In the genomic region with DNA sequence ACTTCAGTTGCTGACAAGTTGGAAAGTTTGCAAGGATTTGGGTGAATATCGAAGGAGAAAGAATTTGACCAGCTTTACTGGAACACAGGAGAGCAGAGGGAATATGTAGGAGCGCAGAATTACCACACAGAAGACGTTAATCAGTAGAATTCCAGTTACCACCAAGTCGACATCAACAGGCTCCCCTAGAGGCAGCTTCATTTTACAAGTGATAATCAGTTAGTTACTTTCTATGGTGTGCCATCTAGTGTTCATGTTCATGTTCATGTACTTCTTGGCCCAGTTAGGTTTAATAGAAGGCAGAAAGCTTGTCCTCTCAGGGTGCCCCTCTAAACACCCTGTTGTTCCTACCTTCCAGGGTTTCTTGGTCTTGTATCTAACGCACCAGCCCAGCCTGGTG, we compare ENCODE assay signal across 8 mouse cellular contexts. TPM values are rescaled to one million over a fixed set of nuclear protein-coding genes. Genes with fewer than 3 reads are reported as not detected.
A peak's percentile ranks its signal among the peaks of the same experiment; 100 is the strongest.
DNase-seq lines count a peak whose midpoint lies in the region; ATAC-seq and TF ChIP-seq lines count a peak whose summit lies in the region.

No protein-coding gene starts in this region.

- TF ChIP-seq EP300 in CH12.LX (IDR thresholded peaks at IDR 0.05; ENCODE audit: low read length): no peak

- TF ChIP-seq RAD21 in CH12.LX (IDR thresholded peaks at IDR 0.05; ENCODE audit: low read depth, low read length): peak; percentile 82

- WGBS in hindbrain, embryonic 11.5 days: 64% methylated on average over 5 of the region's 5 CpGs
- WGBS in hindbrain, embryonic 13.5 days: 65% methylated on average over 5 of the region's 5 CpGs

- no peaks in the 10 kb centered on the region for H3K4me1 ChIP-seq in hindbrain, embryonic 11.5 days (replicated peaks; ENCODE audit: control insufficient read depth, insufficient read depth, low read length)
- H3K4me1 ChIP-seq in hindbrain, embryonic 13.5 days (replicated peaks): no peaks in the 10 kb centered on the region
- peaks cover 0 to 11% of the 10 kb centered on the region in 2 experiments; a peak in 1 of 4 replicates for H3K4me1 ChIP-seq in CH12.LX (ENCODE audit: control insufficient read depth in 1 of 2, insufficient read depth in 2 of 2)
- no peaks in the 10 kb centered on the region for H3K4me1 ChIP-seq in cortical plate, adult 2 months (ENCODE audit: control insufficient read depth, insufficient read depth, low read length)

- dilution Hi-C loops in CH12.LX (cut with MboI; ENCODE audit: extremely low pct_ligation_motif_present, extremely low pct_unique_long_range_greater_than_20kb, low sequenced_read_pairs): no loop called here

- H3K4me2 ChIP-seq in hindbrain, embryonic 11.5 days (replicated peaks; ENCODE audit: low read depth, low read length): no peak overlapping the region
- no peak overlapping the region for H3K4me2 ChIP-seq in hindbrain, embryonic 13.5 days
- peak overlapping the region; percentile 74 for H3K4me2 ChIP-seq in CH12.LX (ENCODE audit: insufficient read depth, low read depth, poor library complexity, severe bottlenecking)

- in situ Hi-C loops in CH12.LX (cut with MboI; ENCODE audit: low pct_ligation_motif_present, low pct_unique_long_range_greater_than_20kb, low sequenced_read_pairs): no loop called here

- DNase-seq in hindbrain, embryonic 11.5 days (ENCODE audit: low spot score): peak; percentile 11
- peak; percentile 58 for DNase-seq in CH12.LX (ENCODE audit: extremely low read depth)
- peak; percentile 64 for DNase-seq in lung, postnatal 36 days
- DNase-seq in right cerebral cortex, postnatal 10 days (ENCODE audit: low spot score in 2 of 2): no peak
- DNase-seq in layer of hippocampus, postnatal 25 days (ENCODE audit: extremely low spot score in 1 of 2, low spot score in 1 of 2): no peak
- no peak for DNase-seq in left cerebral cortex, adult 8-10 months (ENCODE audit: low spot score in 2 of 2)

- H3K36me3 ChIP-seq in hindbrain, embryonic 11.5 days (ENCODE audit: control insufficient read depth, insufficient read depth, low read length): no peaks in the 10 kb centered on the region
- H3K36me3 ChIP-seq in hindbrain, embryonic 13.5 days: no peaks in the 10 kb centered on the region
- H3K36me3 ChIP-seq in CH12.LX (replicated peaks in 1 of 2; ENCODE audit: control insufficient read depth in 1 of 2, insufficient read depth in 1 of 2, low read length in 1 of 2): no peaks in the 10 kb centered on the region

- H3K9me3 ChIP-seq in hindbrain, embryonic 11.5 days (ENCODE audit: control insufficient read depth, low read length): no peaks in the 10 kb centered on the region
- H3K9me3 ChIP-seq in hindbrain, embryonic 13.5 days: no peaks in the 10 kb centered on the region
- H3K9me3 ChIP-seq in CH12.LX (replicated peaks; ENCODE audit: low read length): no peaks in the 10 kb centered on the region

- no peaks in the 10 kb centered on the region for H3K79me2 ChIP-seq in CH12.LX (replicated peaks; ENCODE audit: control insufficient read depth, extremely low read depth, insufficient read depth, poor library complexity, severe bottlenecking)

- no peaks in the 10 kb centered on the region for H3K27me3 ChIP-seq in hindbrain, embryonic 11.5 days (ENCODE audit: control insufficient read depth, insufficient read depth, low read length)
- no peaks in the 10 kb centered on the region for H3K27me3 ChIP-seq in hindbrain, embryonic 13.5 days
- no peaks in the 10 kb centered on the region for H3K27me3 ChIP-seq in CH12.LX (replicated peaks)

- H3K9ac ChIP-seq in hindbrain, embryonic 11.5 days (ENCODE audit: low read depth, low read length): no peak overlapping the region
- no peak overlapping the region for H3K9ac ChIP-seq in hindbrain, embryonic 13.5 days
- peak overlapping the region; percentile 11; the same call in 1 of the 2 replicates for H3K9ac ChIP-seq in CH12.LX (ENCODE audit: insufficient read depth, low read depth)

- ATAC-seq in hindbrain, embryonic 11.5 days (ENCODE audit: low FRiP score): no peak
- ATAC-seq in hindbrain, embryonic 13.5 days (ENCODE audit: low FRiP score): no peak

- H3K4me3 ChIP-seq in hindbrain, embryonic 11.5 days (ENCODE audit: low read depth, low read length): no peak overlapping the region
- H3K4me3 ChIP-seq in hindbrain, embryonic 13.5 days: no peak overlapping the region
- H3K4me3 ChIP-seq in CH12.LX (replicated peaks in 1 of 3; ENCODE audit: low read depth in 2 of 3, low read length in 2 of 3, poor library complexity in 1 of 3): no peak overlapping the region
- H3K4me3 ChIP-seq in cortical plate, adult 2 months (ENCODE audit: insufficient read depth, low read length): no peak overlapping the region

- no peak overlapping the region for H3K27ac ChIP-seq in hindbrain, embryonic 11.5 days (ENCODE audit: low read depth, low read length)
- H3K27ac ChIP-seq in hindbrain, embryonic 13.5 days: no peak overlapping the region
- no peak overlapping the region for H3K27ac ChIP-seq in CH12.LX (ENCODE audit: insufficient read depth, low read depth)
- H3K27ac ChIP-seq in cortical plate, adult 2 months (ENCODE audit: insufficient read depth, low read length): no peak overlapping the region

- peak; percentile 30 to 99; a peak in 3 of 4 replicates for TF ChIP-seq CTCF in CH12.LX (conservative IDR thresholded peaks at IDR 0.05 in 1 of 2, IDR thresholded peaks at IDR 0.05 in 1 of 2; ENCODE audit: low read depth in 2 of 2, low read length in 2 of 2)
- TF ChIP-seq CTCF in cortical plate, adult 2 months (IDR thresholded peaks at IDR 0.05; ENCODE audit: extremely low read depth, insufficient read depth, low read length): peak; percentile 42; the same call in 1 of the 2 replicates

- TF ChIP-seq POLR2A in CH12.LX (IDR thresholded peaks at IDR 0.05; ENCODE audit: low read depth, low read length): no peak
- no peak for TF ChIP-seq POLR2A in cortical plate, adult 2 months (IDR thresholded peaks at IDR 0.05; ENCODE audit: extremely low read depth, insufficient read depth, low read length)

TF ChIP-seq in CH12.LX, 34 proteins besides CTCF, POLR2A, EP300 and RAD21:
- TF ChIP-seq SMC3 (IDR thresholded peaks at IDR 0.05; ENCODE audit: low read depth, low read length) (peak; percentile 93), POLR2AphosphoS2 (IDR thresholded peaks at IDR 0.05; ENCODE audit: low read depth, low read length) (no peak), ZMIZ1 (IDR thresholded peaks at IDR 0.05; ENCODE audit: low read depth, low read length) (no peak), UBTF (IDR thresholded peaks at IDR 0.05; ENCODE audit: low read depth, low read length) (no peak), ZC3H11A (IDR thresholded peaks at IDR 0.05; ENCODE audit: low read depth, low read length) (peak; percentile 42; the same call in 1 of the 2 replicates), NELFE (IDR thresholded peaks at IDR 0.05; ENCODE audit: low read depth, low read length) (peak; percentile 56; the same call in 1 of the 2 replicates), MAX (IDR thresholded peaks at IDR 0.05; ENCODE audit: low read length) (no peak), NRF1 (IDR thresholded peaks at IDR 0.05; ENCODE audit: low read depth, low read length) (no peak), RCOR1 (conservative IDR thresholded peaks at IDR 0.05; ENCODE audit: low read depth, low read length) (no peak), TBP (conservative IDR thresholded peaks at IDR 0.05; ENCODE audit: low read depth, low read length) (0 out of 2 replicates have a peak, but pooled peaks have one; percentile 28), ZNF384 (IDR thresholded peaks at IDR 0.05; ENCODE audit: low read depth, low read length) (no peak), JUND (conservative IDR thresholded peaks at IDR 0.05; ENCODE audit: low read depth, low read length) (0 out of 2 replicates have a peak, but pooled peaks have one; percentile 7)
TF ChIP-seq in CH12.LX: peak in this region for 5.

RNA-seq across cellular contexts. Expression of a gene that starts 12.4 kb away (rescaled TPM):
- polyA plus RNA-seq in hindbrain, embryonic 11.5 days (2014; fragmentation: Nextera tagmentation; extraction: Ambion mirVana): 12.6 and 14.5 TPM in 2 replicates
- polyA plus RNA-seq in hindbrain, embryonic 13.5 days (2015; fragmentation: Nextera tagmentation; extraction: Ambion mirVana): 15.1 and 18.6 TPM in 2 replicates
- total RNA-seq in CH12.LX (2012; rRNA removed): 3.3 and 6.3 TPM in 2 replicates
- 4.9 and 5.8 TPM in 2 replicates for total RNA-seq in CH12.LX (2014; rRNA removed)
- 4.3 and 4.5 TPM in 2 replicates for polyA plus RNA-seq in CH12.LX (2012; ENCODE audit: insufficient read length, low read depth)
- 12.7 and 14.7 TPM in 2 replicates for polyA plus RNA-seq in cortical plate, adult 2 months (2012; rRNA removed)
- total RNA-seq in layer of hippocampus, postnatal 25 days (2021): 1 to 10 TPM; 8.0 to 8.9 TPM
- 10 to 100 TPM in 2 of 4 experiments, 1 to 10 TPM in 2; 9.5 to 12.0 (median 10.4) TPM for total RNA-seq in left cerebral cortex, adult 8-10 months (2022)

RNA-seq across cellular contexts. Expression of a gene that starts 18.3 kb away (rescaled TPM):
- polyA plus RNA-seq in hindbrain, embryonic 11.5 days (2014; fragmentation: Nextera tagmentation; extraction: Ambion mirVana): not detected in 2 replicates
- polyA plus RNA-seq in hindbrain, embryonic 13.5 days (2015; fragmentation: Nextera tagmentation; extraction: Ambion mirVana): not detected in 2 replicates
- total RNA-seq in CH12.LX (2012; rRNA removed) (not detected in 2 replicates), CH12.LX (2014; rRNA removed) (not detected in 2 replicates)
- not detected in 2 replicates for polyA plus RNA-seq in CH12.LX (2012; ENCODE audit: insufficient read length, low read depth)
- not detected in 2 replicates for polyA plus RNA-seq in cortical plate, adult 2 months (2012; rRNA removed)
- total RNA-seq in layer of hippocampus, postnatal 25 days (2021): not detected
- total RNA-seq in left cerebral cortex, adult 8-10 months (2022): not detected

RNA-seq across cellular contexts. Expression of a gene that starts 47.8 kb away (rescaled TPM):
- not detected in 2 replicates for polyA plus RNA-seq in hindbrain, embryonic 11.5 days (2014; fragmentation: Nextera tagmentation; extraction: Ambion mirVana)
- not detected in 2 replicates for polyA plus RNA-seq in hindbrain, embryonic 13.5 days (2015; fragmentation: Nextera tagmentation; extraction: Ambion mirVana)
- not detected in 2 replicates for total RNA-seq in CH12.LX (2012; rRNA removed)
- not detected in 2 replicates for total RNA-seq in CH12.LX (2014; rRNA removed)
- polyA plus RNA-seq in CH12.LX (2012; ENCODE audit: insufficient read length, low read depth): not detected in 2 replicates
- not detected in 2 replicates for polyA plus RNA-seq in cortical plate, adult 2 months (2012; rRNA removed)
- total RNA-seq in layer of hippocampus, postnatal 25 days (2021): not detected
- not detected for total RNA-seq in left cerebral cortex, adult 8-10 months (2022)

Comparison
In these comparisons a context has a peak if more than half of its experiments do, and no peak if none do; other contexts are left out.
1. DNase-seq: peak in hindbrain, embryonic 11.5 days (single experiment), CH12.LX (single experiment) and lung, postnatal 36 days (single experiment); none in right cerebral cortex, postnatal 10 days (0 of 2), layer of hippocampus, postnatal 25 days (0 of 2) and left cerebral cortex, adult 8-10 months (0 of 2).